In the genomic region with DNA sequence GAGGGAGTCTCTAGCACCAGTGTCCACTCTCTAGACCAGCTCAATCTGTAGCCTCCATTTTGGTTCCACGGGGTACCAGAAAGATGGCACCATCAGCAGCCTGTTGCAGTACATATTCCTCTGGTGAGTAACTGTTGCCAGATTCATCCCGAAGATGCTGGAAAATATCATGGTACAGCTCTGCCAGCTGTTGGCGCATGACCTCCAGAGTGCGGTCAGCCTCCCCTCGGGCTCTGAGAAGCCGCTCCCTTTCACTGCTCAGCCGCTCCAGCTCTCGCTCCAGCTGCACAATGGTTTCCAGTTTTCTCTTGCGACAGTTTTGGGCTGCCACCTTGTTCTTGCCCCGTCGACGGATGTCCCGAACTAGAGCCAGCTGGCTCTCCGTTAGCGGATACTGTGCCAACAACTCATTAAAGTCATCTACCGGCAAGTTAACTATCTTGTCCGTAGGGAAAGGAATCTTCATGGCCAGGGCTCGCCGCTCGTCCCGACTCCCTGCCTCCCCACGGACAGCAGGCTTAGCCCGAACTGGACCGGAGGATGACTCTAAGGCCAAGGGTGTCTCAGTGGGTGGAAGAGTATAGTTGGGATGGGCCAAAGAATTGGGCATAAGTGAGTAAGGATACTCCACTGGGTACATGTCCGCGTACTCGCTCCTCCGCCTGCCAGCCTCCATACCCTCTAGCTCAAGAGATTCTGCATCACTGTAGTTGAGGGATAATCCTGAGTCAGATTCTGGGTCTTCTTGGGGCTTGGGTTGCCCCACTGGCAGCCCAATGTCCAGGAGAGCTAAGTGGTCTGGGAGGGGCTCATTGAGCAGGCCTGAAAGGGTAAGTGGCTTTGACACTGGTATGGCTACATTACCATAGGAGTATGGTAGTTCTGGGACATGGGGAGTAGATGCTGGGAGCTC, we compare ENCODE assay signal across 8 mouse cellular contexts. TPM values are rescaled to one million over a fixed set of nuclear protein-coding genes. Genes with fewer than 3 reads are reported as not detected.
DNase-seq lines count a peak whose midpoint lies in the region; ATAC-seq lines count a peak whose summit lies in the region.

No protein-coding gene starts in this region.

- peaks cover 68% of the 10 kb centered on the region for H3K4me1 ChIP-seq in megakaryocyte, embryonic 14.5 days
- H3K4me1 ChIP-seq in hindbrain, embryonic 14.5 days (replicated peaks; ENCODE audit: control insufficient read depth, insufficient read depth, low read length): peaks cover 4% of the 10 kb centered on the region; the same call in 1 of the 2 replicates
- H3K4me1 ChIP-seq in midbrain, embryonic 15.5 days: peaks cover 9% of the 10 kb centered on the region

- no peak overlapping the region for H3K4me2 ChIP-seq in hindbrain, embryonic 14.5 days (replicated peaks)
- H3K4me2 ChIP-seq in midbrain, embryonic 15.5 days: no peak overlapping the region

- H3K4me3 ChIP-seq in megakaryocyte, embryonic 14.5 days (replicated peaks): peak overlapping the region; percentile 78
- no peak overlapping the region for H3K4me3 ChIP-seq in hindbrain, embryonic 14.5 days (replicated peaks; ENCODE audit: low read length)
- no peak overlapping the region for H3K4me3 ChIP-seq in midbrain, embryonic 15.5 days

- H3K27me3 ChIP-seq in megakaryocyte, embryonic 14.5 days (replicated peaks): no peaks in the 10 kb centered on the region
- no peaks in the 10 kb centered on the region for H3K27me3 ChIP-seq in hindbrain, embryonic 14.5 days (ENCODE audit: control insufficient read depth, insufficient read depth, low read length)
- H3K27me3 ChIP-seq in midbrain, embryonic 15.5 days (replicated peaks): no peaks in the 10 kb centered on the region

- no peak overlapping the region for H3K9ac ChIP-seq in hindbrain, embryonic 14.5 days
- H3K9ac ChIP-seq in midbrain, embryonic 15.5 days: no peak overlapping the region

- no peaks in the 10 kb centered on the region for H3K9me3 ChIP-seq in megakaryocyte, embryonic 14.5 days
- no peaks in the 10 kb centered on the region for H3K9me3 ChIP-seq in hindbrain, embryonic 14.5 days (ENCODE audit: control insufficient read depth, low read length)
- H3K9me3 ChIP-seq in midbrain, embryonic 15.5 days: no peaks in the 10 kb centered on the region

- no peak for ATAC-seq in megakaryocyte, adult 5-6 weeks (ENCODE audit: poor library complexity, severe bottlenecking)
- peak; percentile 52; the same call in 1 of the 2 replicates for ATAC-seq in hindbrain, embryonic 14.5 days (ENCODE audit: low FRiP score)
- ATAC-seq in midbrain, embryonic 15.5 days (replicated peaks): 0 out of 2 replicates have a peak, but pooled peaks have one; percentile 12

- H3K36me3 ChIP-seq in megakaryocyte, embryonic 14.5 days (replicated peaks; ENCODE audit: low read length): peaks cover 91% of the 10 kb centered on the region
- peaks cover 53% of the 10 kb centered on the region for H3K36me3 ChIP-seq in hindbrain, embryonic 14.5 days (replicated peaks; ENCODE audit: control insufficient read depth, insufficient read depth)
- H3K36me3 ChIP-seq in midbrain, embryonic 15.5 days (replicated peaks): peaks cover 46% of the 10 kb centered on the region

- no peak overlapping the region for H3K27ac ChIP-seq in hindbrain, embryonic 14.5 days
- H3K27ac ChIP-seq in midbrain, embryonic 15.5 days: no peak overlapping the region

- WGBS in hindbrain, embryonic 14.5 days: 80% methylated on average over 28 of the region's 28 CpGs
- 85% methylated on average over 28 of the region's 28 CpGs for WGBS in midbrain, embryonic 15.5 days

- peak; percentile 50 to 56 for DNase-seq in cerebellum, postnatal 10 days
- DNase-seq in cerebellum, adult 11 months: no peak
- no peak for DNase-seq in hindbrain, embryonic 14.5 days (ENCODE audit: low spot score)
- DNase-seq in spleen, adult 18-20 months: no peak
- DNase-seq in left cerebral cortex, adult 9 months (ENCODE audit: low spot score in 2 of 2): no peak

RNA-seq across cellular contexts. Expression of a gene that starts 8.4 kb away (rescaled TPM):
- polyA plus RNA-seq in megakaryocyte, embryonic 14.5 days (2012; ENCODE audit: insufficient read depth, low replicate concordance): 12.1 and 56.4 TPM in 2 replicates
- 320 and 365 TPM in 2 replicates for total RNA-seq in megakaryocyte, adult 5-6 weeks (2015)
- total RNA-seq in megakaryocyte, adult 5-6 weeks (2017): 765 and 767 TPM in 2 replicates
- polyA plus RNA-seq in hindbrain, embryonic 14.5 days (2014; fragmentation: Nextera tagmentation; extraction: Ambion mirVana): 526 and 623 TPM in 2 replicates
- 669 and 721 TPM in 2 replicates for polyA plus RNA-seq in midbrain, embryonic 15.5 days (2015; fragmentation: Nextera tagmentation; extraction: Ambion mirVana)

RNA-seq across cellular contexts. Expression of a gene that starts 9.0 kb away (rescaled TPM):
- polyA plus RNA-seq in megakaryocyte, embryonic 14.5 days (2012; ENCODE audit: insufficient read depth, low replicate concordance): 0.77 and 1.5 TPM in 2 replicates
- total RNA-seq in megakaryocyte, adult 5-6 weeks (2015): 56.0 and 60.5 TPM in 2 replicates
- 113 and 133 TPM in 2 replicates for total RNA-seq in megakaryocyte, adult 5-6 weeks (2017)
- polyA plus RNA-seq in hindbrain, embryonic 14.5 days (2014; fragmentation: Nextera tagmentation; extraction: Ambion mirVana): 153 and 171 TPM in 2 replicates
- 147 and 153 TPM in 2 replicates for polyA plus RNA-seq in midbrain, embryonic 15.5 days (2015; fragmentation: Nextera tagmentation; extraction: Ambion mirVana)

RNA-seq across cellular contexts. Expression of a gene that starts 9.5 kb away (rescaled TPM):
- polyA plus RNA-seq in megakaryocyte, embryonic 14.5 days (2012; ENCODE audit: insufficient read depth, low replicate concordance): 321 and 342 TPM in 2 replicates
- 205 and 258 TPM in 2 replicates for total RNA-seq in megakaryocyte, adult 5-6 weeks (2015)
- total RNA-seq in megakaryocyte, adult 5-6 weeks (2017): 218 and 249 TPM in 2 replicates
- 0.90 and 1.1 TPM in 2 replicates for polyA plus RNA-seq in hindbrain, embryonic 14.5 days (2014; fragmentation: Nextera tagmentation; extraction: Ambion mirVana)
- 0.63 and 0.92 TPM in 2 replicates for polyA plus RNA-seq in midbrain, embryonic 15.5 days (2015; fragmentation: Nextera tagmentation; extraction: Ambion mirVana)

RNA-seq across cellular contexts. Expression of a gene that starts 23.9 kb away (rescaled TPM):
- 33.2 and 56.2 TPM in 2 replicates for polyA plus RNA-seq in megakaryocyte, embryonic 14.5 days (2012; ENCODE audit: insufficient read depth, low replicate concordance)
- 246 and 255 TPM in 2 replicates for total RNA-seq in megakaryocyte, adult 5-6 weeks (2015)
- 87.7 and 93.9 TPM in 2 replicates for total RNA-seq in megakaryocyte, adult 5-6 weeks (2017)
- 214 and 220 TPM in 2 replicates for polyA plus RNA-seq in hindbrain, embryonic 14.5 days (2014; fragmentation: Nextera tagmentation; extraction: Ambion mirVana)
- polyA plus RNA-seq in midbrain, embryonic 15.5 days (2015; fragmentation: Nextera tagmentation; extraction: Ambion mirVana): 197 and 203 TPM in 2 replicates

Comparison
In these comparisons a context has a peak if more than half of its experiments do, and no peak if none do; other contexts are left out.
1. DNase-seq: peak in cerebellum, postnatal 10 days (2 of 2); none in cerebellum, adult 11 months (single experiment), hindbrain, embryonic 14.5 days (single experiment), spleen, adult 18-20 months (0 of 2) and left cerebral cortex, adult 9 months (0 of 2).
2. RNA of a gene that starts 9.0 kb away (polyA plus RNA-seq): 147 to 153 TPM in midbrain, embryonic 15.5 days and 153 to 171 TPM in hindbrain, embryonic 14.5 days; 0.77 to 1.5 TPM in megakaryocyte, embryonic 14.5 days; every median in the first group is over 10 times any median in the second.
3. RNA of a gene that starts 9.5 kb away (polyA plus RNA-seq): 321 to 342 TPM in megakaryocyte, embryonic 14.5 days; 0.90 to 1.1 TPM in hindbrain, embryonic 14.5 days and 0.63 to 0.92 TPM in midbrain, embryonic 15.5 days; every median in the first group is over 100 times any median in the second.